Mouse (Mus musculus) forebrain, postnatal 0 days (tissue): ENCODE data around the gene Lypd3. TPM values are rescaled to one million over a fixed set of nuclear protein-coding genes. Genes with fewer than 3 reads are reported as not detected.

ENCODE experiments used
- ATAC-seq: fragments of 200-750 bp; cut with Nextera tagmentation; 2 replicates; pipeline ENCODE4 v1.8.0; 2017; ENCODE audit warnings: mild to moderate bottlenecking, moderate library complexity
- DNase-seq: peaks from one replicate; pipeline ENCODE4 v3.0.0-alpha.2; 2015
- H3K27ac ChIP-seq: fragments of 300-500 bp; sonication (generic); 2 replicates; pipeline ENCODE4 v1.5.1; 2014; ENCODE audit warnings: low read depth, mild to moderate bottlenecking, antibody characterized with exemption, low read length, moderate library complexity, mixed read lengths
- H3K27me3 ChIP-seq: fragments of 300-500 bp; sonication (generic); 2 replicates; pipeline ENCODE4 v1.6.1; 2014; ENCODE audit warnings: mild to moderate bottlenecking, low read length, mixed read lengths; ENCODE audit not compliant: insufficient read depth
- H3K36me3 ChIP-seq: fragments of 300-500 bp; sonication (generic); 2 replicates; pipeline ENCODE4 v1.6.1; 2014; ENCODE audit warnings: mild to moderate bottlenecking, moderate library complexity; ENCODE audit not compliant: insufficient read depth
- H3K4me1 ChIP-seq: fragments of 300-500 bp; sonication (generic); 2 replicates; pipeline ENCODE4 v1.6.1; 2014; ENCODE audit warnings: antibody characterized with exemption; ENCODE audit not compliant: insufficient read depth
- H3K4me2 ChIP-seq: fragments of 300-500 bp; sonication (generic); 2 replicates; pipeline ENCODE4 v1.6.1; 2014; ENCODE audit warnings: low read depth, mild to moderate bottlenecking, moderate library complexity
- H3K4me3 ChIP-seq: fragments of 300-500 bp; sonication (generic); 2 replicates; pipeline ENCODE4 v1.5.1; 2014; ENCODE audit warnings: low read depth, low read length, mixed read lengths
- H3K9ac ChIP-seq: fragments of 300-500 bp; sonication (generic); 2 replicates; pipeline ENCODE4 v1.6.1; 2014; ENCODE audit warnings: mild to moderate bottlenecking
- H3K9me3 ChIP-seq: fragments of 300-500 bp; sonication (generic); 2 replicates; pipeline ENCODE4 v1.6.1; 2016; ENCODE audit warnings: low read length
- CTCF ChIP-seq: sonication (generic); IDR thresholded peaks from 2 replicates; pipeline ENCODE4 v1.5.1; 2016; ENCODE audit warnings: antibody characterized with exemption, control low read depth, low read depth
- WGBS: fragments of 180-500 bp; shearing (Covaris S2); extraction: QIAGEN DNeasy Blood & Tissue Kit; methylation state at CpG from one replicate; pipeline ENCODE4 v1.1.7; 2014; 5-methylcytosine and 5-hydroxymethylcytosine counted together
- polyA plus RNA-seq: library from polyadenylated mRNA; unstranded; fragments of >200 nt; fragmentation: Nextera tagmentation; extraction: Ambion mirVana; gene quantifications from 2 replicates; pipeline ENCODE4 v1.2.1, GENCODE M21; 2015
- total RNA-seq: library from RNA; depleted of rRNA; stranded (reverse); fragments of >200 nt; gene quantifications from 2 replicates; pipeline ENCODE4 v1.2.3, GENCODE M21; 2014; rRNA removed

Lypd3 gene
- total RNA-seq (0.23 and 0.33 TPM in 2 replicates), polyA plus RNA-seq (0.67 and 1.3 TPM in 2 replicates)

DNA sequence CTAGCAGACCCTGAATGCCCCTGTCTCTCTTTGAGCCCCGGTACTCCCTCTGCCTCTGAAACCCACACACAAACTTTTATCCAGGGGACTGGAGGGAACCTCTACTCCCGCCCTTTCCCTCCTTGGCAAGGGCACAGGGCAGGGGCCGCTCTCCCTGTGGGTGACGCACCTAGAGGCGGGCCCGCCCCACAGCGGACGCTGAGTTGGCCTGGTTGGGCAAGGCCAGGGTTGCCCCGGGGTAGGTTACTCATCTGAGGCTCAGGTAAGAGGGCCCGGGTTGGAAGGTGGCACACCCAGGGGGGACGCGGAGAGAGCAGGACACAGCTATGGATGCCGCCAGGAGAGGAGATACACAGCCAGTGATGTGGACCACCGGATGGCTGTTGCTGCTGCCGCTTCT lies at the start of gene Lypd3:
Lypd3 (plus strand) TSS at position 287 of the 400 bp plus-strand sequence.
- Histone ChIP-seq H3K27me3 (peaks cover 37% of the 10 kb centered on the region), H3K27ac (no peak within 1 kb of the TSS), H3K4me2 (no peak within 1 kb of the TSS; the same call in none of the 2 replicates), H3K4me3 (no peak within 1 kb of the TSS), H3K4me1 (peaks cover 5% of the 10 kb centered on the region; the same call in 1 of the 2 replicates), H3K9ac (no peak within 1 kb of the TSS), H3K36me3 (no peaks in the 10 kb centered on the region), H3K9me3 (no peaks in the 10 kb centered on the region)
- no peak for DNase-seq
- no peak for TF ChIP-seq CTCF
- WGBS = 22% methylated on average over 15 of the region's 15 CpGs
- no peak for ATAC-seq

- Histone ChIP-seq H3K9ac (peak overlapping the region; percentile 94), H3K27me3 (no peaks in the 10 kb centered on the region), H3K27ac (peak overlapping the region; percentile 80), H3K9me3 (no peaks in the 10 kb centered on the region), H3K4me1 (no peaks in the 10 kb centered on the region), H3K4me2 (peak overlapping the region; percentile 75), H3K4me3 (peak overlapping the region; percentile 73), H3K36me3 (no peaks in the 10 kb centered on the region)
- WGBS = 7% methylated on average over 8 of the region's 8 CpGs
- TF ChIP-seq CTCF = no peak
- ATAC-seq = peak; percentile 50
- no peak for DNase-seq
These were observed 49.5 kb upstream of the Lypd3 start for GRCm38 (mm10) chr7:24586828-24587227.

GRCm38 (mm10) chr7:24587330-24588105 lies 48.8 kb upstream of the Lypd3 start, which contains the start of the genes Ethe1 and Zfp575:
TSS of gene Ethe1 (plus strand) at chr7:24587543.
TSS of gene Zfp575 (minus strand) at chr7:24587641.
- Histone ChIP-seq H3K27ac (peak within 1 kb of the TSS; percentile 80), H3K36me3 (no peaks in the 10 kb centered on the region), H3K4me1 (no peaks in the 10 kb centered on the region), H3K27me3 (no peaks in the 10 kb centered on the region), H3K4me3 (peak within 1 kb of the TSS; percentile 73), H3K9ac (peak within 1 kb of the TSS; percentile 94), H3K4me2 (peak within 1 kb of the TSS; percentile 75), H3K9me3 (no peaks in the 10 kb centered on the region)
- peak; percentile 1; the same call in 1 of the 2 replicates for TF ChIP-seq CTCF
- ATAC-seq (peak; percentile 92), DNase-seq (peak; percentile 93)
- WGBS = 4% methylated on average over 30 of the region's 30 CpGs

DNA sequence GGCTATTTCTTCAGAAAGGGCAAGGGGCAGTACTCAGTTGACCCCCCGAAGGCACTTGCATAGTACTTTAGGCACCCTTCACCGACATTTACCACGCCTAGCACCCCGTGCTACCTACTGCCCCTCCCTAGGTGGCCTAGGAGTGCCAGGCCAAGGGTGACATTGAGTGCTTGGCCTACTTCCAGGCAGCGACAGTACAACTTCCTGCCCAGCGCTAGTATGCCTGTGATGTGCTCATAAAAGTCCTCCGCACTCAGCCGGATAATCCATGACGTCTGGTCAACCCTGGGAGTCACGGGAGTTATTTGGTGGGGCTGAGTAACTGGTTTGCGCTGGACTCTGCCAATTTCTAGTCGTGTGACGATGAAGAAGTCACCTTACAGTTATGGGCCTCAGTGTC lies 48.0 kb upstream of the Lypd3 start:
- Histone ChIP-seq H3K4me3 (no peak overlapping the region), H3K36me3 (no peaks in the 10 kb centered on the region), H3K27ac (no peak overlapping the region), H3K4me2 (no peak overlapping the region), H3K9ac (no peak overlapping the region; the same call in 1 of the 2 replicates), H3K9me3 (no peaks in the 10 kb centered on the region), H3K4me1 (peaks cover 3% of the 10 kb centered on the region; the same call in 1 of the 2 replicates), H3K27me3 (no peaks in the 10 kb centered on the region)
- TF ChIP-seq CTCF = no peak
- ATAC-seq (no peak), DNase-seq (no peak)
- WGBS = 87% methylated on average over 13 of the region's 13 CpGs

- DNase-seq (peak; percentile 7), ATAC-seq (no peak)
- 79% methylated on average over 5 of the region's 5 CpGs for WGBS
- no peaks in the 10 kb centered on the region for H3K36me3 ChIP-seq
- H3K9me3 ChIP-seq = no peaks in the 10 kb centered on the region
- peaks cover 13% of the 10 kb centered on the region; the same call in 1 of the 2 replicates for H3K4me1 ChIP-seq
- H3K4me2 ChIP-seq = no peak overlapping the region
- no peak overlapping the region for H3K27ac ChIP-seq
- H3K9ac ChIP-seq = no peak overlapping the region
- no peak overlapping the region for H3K4me3 ChIP-seq
- H3K27me3 ChIP-seq = no peaks in the 10 kb centered on the region
- TF ChIP-seq CTCF = peak; percentile 46
These were observed 44.6 kb upstream of the Lypd3 start for GRCm38 (mm10) chr7:24591735-24592134.

DNA sequence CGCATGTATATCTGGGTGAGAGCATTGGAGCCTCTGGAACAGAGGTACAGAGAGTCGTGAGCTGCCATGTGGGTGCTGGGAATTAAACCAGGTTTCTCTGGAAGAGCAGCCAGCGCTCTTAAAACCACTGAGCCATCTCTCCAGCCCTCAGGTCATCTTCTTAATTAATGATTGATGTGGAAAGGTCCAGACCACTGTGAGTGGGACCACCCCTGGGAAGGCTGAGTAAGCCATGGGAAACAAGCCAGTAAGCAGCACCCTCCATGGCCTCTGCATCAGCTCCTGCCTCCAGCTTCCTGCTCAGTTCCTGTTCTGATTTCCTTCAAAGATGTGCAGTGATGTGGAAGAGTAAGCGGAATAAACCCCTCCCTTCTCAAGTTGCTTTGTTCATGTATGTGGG lies 44.2 kb upstream of the Lypd3 start:
- TF ChIP-seq CTCF = no peak
- no peak overlapping the region for H3K4me2 ChIP-seq

GRCm38 (mm10) chr7:24592781-24593180 lies 43.6 kb upstream of the Lypd3 start:
- no peak overlapping the region for H3K4me3 ChIP-seq
- no peak overlapping the region for H3K9ac ChIP-seq
- WGBS = 72% methylated on average over 6 of the region's 6 CpGs
- no peaks in the 10 kb centered on the region for H3K9me3 ChIP-seq
- ATAC-seq (no peak), DNase-seq (peak; percentile 7)
- H3K4me2 ChIP-seq = no peak overlapping the region
- no peaks in the 10 kb centered on the region for H3K36me3 ChIP-seq
- TF ChIP-seq CTCF = no peak
- H3K27me3 ChIP-seq = no peaks in the 10 kb centered on the region
- peaks cover 13% of the 10 kb centered on the region; the same call in 1 of the 2 replicates for H3K4me1 ChIP-seq
- H3K27ac ChIP-seq = no peak overlapping the region

More for the DNA sequence above, 44.2 kb upstream of the Lypd3 start:
- Histone ChIP-seq H3K27me3 (no peaks in the 10 kb centered on the region), H3K9me3 (no peaks in the 10 kb centered on the region), H3K4me1 (peaks cover 13% of the 10 kb centered on the region; the same call in 1 of the 2 replicates), H3K27ac (no peak overlapping the region), H3K36me3 (no peaks in the 10 kb centered on the region), H3K9ac (no peak overlapping the region; the same call in 1 of the 2 replicates), H3K4me3 (no peak overlapping the region)
- 53% methylated on average over 4 of the region's 4 CpGs for WGBS
- ATAC-seq = no peak
- no peak for DNase-seq
